Mouse (Mus musculus): ENCODE measurements around the gene Cnst. TPM values are rescaled to one million over a fixed set of nuclear protein-coding genes. Genes with fewer than 3 reads are reported as not detected.
"Not testable (repeated sequence)": the region's sequence is repeated elsewhere in the genome, so short reads cannot be mapped to it uniquely, and the experiment has no call there.

Gene Cnst
- polyA plus RNA-seq (2015; fragmentation: Nextera tagmentation; extraction: Ambion mirVana), result 27.5 and 29.8 TPM in 2 replicates

DNA sequence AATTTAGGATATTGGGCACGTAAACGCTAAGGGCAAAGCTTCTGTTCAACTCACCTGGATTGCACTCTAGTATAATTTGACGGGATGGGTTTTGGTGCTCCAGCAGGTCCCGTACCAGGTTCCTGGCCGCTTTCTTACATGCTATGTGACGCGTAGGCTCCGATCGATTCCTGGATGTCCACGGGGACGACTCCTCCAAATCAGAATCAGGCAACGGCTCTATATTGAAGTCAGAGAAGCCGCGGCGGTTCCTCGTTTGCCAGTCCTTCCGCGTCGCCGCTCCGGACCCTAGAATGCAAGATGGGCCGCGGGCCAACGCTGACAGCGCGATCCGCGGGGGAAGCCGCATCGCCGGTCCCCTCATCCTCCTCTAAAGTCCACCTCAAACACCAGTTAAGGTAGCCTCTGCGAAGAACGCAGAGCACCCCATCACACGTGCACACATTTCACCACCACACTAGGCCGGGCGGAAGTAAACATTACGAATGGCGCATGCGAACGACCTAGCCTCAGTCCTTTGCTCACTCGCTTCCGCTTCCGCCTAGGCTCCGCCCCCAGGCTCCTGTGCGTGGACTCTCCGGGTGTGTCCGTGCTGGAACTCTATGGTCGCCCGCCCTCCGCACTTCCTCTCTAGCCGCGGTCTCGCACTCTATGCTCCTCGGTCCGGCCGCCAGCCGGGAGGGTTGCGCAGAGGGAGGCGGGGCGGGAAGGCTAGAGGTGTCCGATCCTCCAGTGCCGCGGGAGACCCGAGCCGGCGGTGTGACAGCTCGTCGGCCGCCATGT is at the start of gene Cnst, which contains the start of gene Tfb2m:
Gene Cnst, plus strand, starts transcription at position 603 of the 783 bp plus-strand sequence.
Gene Tfb2m, minus strand, starts transcription at position 500 of the 783 bp plus-strand sequence.
- H3K9me3 ChIP-seq (replicated peaks; ENCODE audit: control insufficient read depth, low read length, poor library complexity, severe bottlenecking); H3K27me3 ChIP-seq (ENCODE audit: control insufficient read depth, insufficient read depth, low read depth, low read length); H3K36me3 ChIP-seq (ENCODE audit: control insufficient read depth, insufficient read depth, low read length): not testable (repeated sequence)
- Histone ChIP-seq H3K4me3 (ENCODE audit: low read depth, low read length) (peak within 1 kb of the TSS; percentile 85), H3K27ac (ENCODE audit: low read length) (peak within 1 kb of the TSS; percentile 97), H3K9ac (ENCODE audit: low read depth, low read length) (peak within 1 kb of the TSS; percentile 85), H3K4me2 (ENCODE audit: low read length) (peak within 1 kb of the TSS; percentile 93), H3K4me1 (ENCODE audit: control insufficient read depth, insufficient read depth, low read length) (peaks cover 34% of the 10 kb centered on the region)
- ATAC-seq, result peak; percentile 100
- under 1% methylated on average over 69 of the region's 69 CpGs for WGBS

DNA sequence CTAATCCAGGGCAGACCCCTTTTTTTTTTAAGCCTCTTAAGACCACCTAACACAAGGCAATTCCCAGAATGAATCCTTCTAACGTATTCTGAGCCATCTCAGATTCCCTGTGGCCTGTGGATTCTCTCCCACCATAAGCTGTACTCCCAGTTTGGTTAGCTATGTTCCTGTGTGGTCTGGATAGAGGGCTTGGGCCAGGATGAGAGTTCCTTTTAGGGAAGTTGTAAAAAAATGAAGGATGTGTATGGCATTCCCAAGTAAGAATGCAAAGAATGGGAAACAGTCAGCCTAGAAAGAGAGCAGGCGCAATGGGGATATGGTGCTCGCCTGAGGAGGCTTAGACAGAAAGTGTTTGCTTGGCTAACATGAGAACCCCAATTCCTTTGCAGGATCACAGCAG is 46.9 kb upstream of the Cnst start:
- 83% methylated on average over 3 of the region's 3 CpGs for WGBS
- no peak overlapping the region for H3K4me3 ChIP-seq (ENCODE audit: low read depth, low read length)
- H3K9me3 ChIP-seq (replicated peaks; ENCODE audit: control insufficient read depth, low read length, poor library complexity, severe bottlenecking), result no peaks in the 10 kb centered on the region
- H3K9ac ChIP-seq (ENCODE audit: low read depth, low read length), result no peak overlapping the region
- H3K36me3 ChIP-seq (ENCODE audit: control insufficient read depth, insufficient read depth, low read length), result no peaks in the 10 kb centered on the region
- H3K4me2 ChIP-seq (ENCODE audit: low read length), result no peak overlapping the region
- no peaks in the 10 kb centered on the region for H3K27me3 ChIP-seq (ENCODE audit: control insufficient read depth, insufficient read depth, low read depth, low read length)
- H3K4me1 ChIP-seq (ENCODE audit: control insufficient read depth, insufficient read depth, low read length), result no peaks in the 10 kb centered on the region
- H3K27ac ChIP-seq (ENCODE audit: low read length), result no peak overlapping the region
- ATAC-seq, result no peak

DNA sequence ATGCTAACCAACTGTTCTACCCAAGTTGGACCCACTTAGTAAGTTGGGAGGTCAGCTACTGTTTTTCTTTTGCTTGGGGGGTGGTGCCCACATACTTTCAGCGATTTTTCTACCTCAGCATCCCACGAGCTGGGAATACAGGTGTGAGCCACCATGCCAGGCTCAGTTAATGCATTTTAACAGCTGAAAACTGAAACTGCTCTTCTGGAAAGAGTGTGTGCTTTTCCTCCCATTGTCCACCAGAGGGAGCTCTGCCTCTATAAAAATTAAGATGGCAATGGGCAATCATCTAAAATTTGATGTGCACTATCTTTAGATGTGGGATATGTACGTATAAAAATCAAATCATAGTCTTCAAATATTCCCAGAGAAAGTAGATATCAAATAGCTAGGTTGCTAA is 43.6 kb upstream of the Cnst start:
- Histone ChIP-seq H3K27me3 (ENCODE audit: control insufficient read depth, insufficient read depth, low read depth, low read length) (no peaks in the 10 kb centered on the region), H3K4me2 (ENCODE audit: low read length) (no peak overlapping the region), H3K9ac (ENCODE audit: low read depth, low read length) (no peak overlapping the region), H3K4me3 (ENCODE audit: low read depth, low read length) (no peak overlapping the region), H3K27ac (ENCODE audit: low read length) (no peak overlapping the region), H3K9me3 (replicated peaks; ENCODE audit: control insufficient read depth, low read length, poor library complexity, severe bottlenecking) (no peaks in the 10 kb centered on the region), H3K4me1 (ENCODE audit: control insufficient read depth, insufficient read depth, low read length) (no peaks in the 10 kb centered on the region), H3K36me3 (ENCODE audit: control insufficient read depth, insufficient read depth, low read length) (no peaks in the 10 kb centered on the region)
- 21% methylated on average over 3 of the region's 3 CpGs for WGBS
- no peak for ATAC-seq

- Histone ChIP-seq H3K9me3 (replicated peaks; ENCODE audit: control insufficient read depth, low read length, poor library complexity, severe bottlenecking) (no peaks in the 10 kb centered on the region), H3K27me3 (ENCODE audit: control insufficient read depth, insufficient read depth, low read depth, low read length) (no peaks in the 10 kb centered on the region), H3K36me3 (ENCODE audit: control insufficient read depth, insufficient read depth, low read length) (no peaks in the 10 kb centered on the region), H3K4me1 (ENCODE audit: control insufficient read depth, insufficient read depth, low read length) (no peaks in the 10 kb centered on the region), H3K4me2 (ENCODE audit: low read length) (no peak overlapping the region), H3K27ac (ENCODE audit: low read length) (no peak overlapping the region), H3K9ac (ENCODE audit: low read depth, low read length) (no peak overlapping the region), H3K4me3 (ENCODE audit: low read depth, low read length) (no peak overlapping the region)
- 71% methylated on average over 9 of the region's 9 CpGs for WGBS
- ATAC-seq, result no peak
Measured at GRCm38 (mm10) chr1:179506530-179507315, 39.4 kb upstream of the Cnst start.

DNA sequence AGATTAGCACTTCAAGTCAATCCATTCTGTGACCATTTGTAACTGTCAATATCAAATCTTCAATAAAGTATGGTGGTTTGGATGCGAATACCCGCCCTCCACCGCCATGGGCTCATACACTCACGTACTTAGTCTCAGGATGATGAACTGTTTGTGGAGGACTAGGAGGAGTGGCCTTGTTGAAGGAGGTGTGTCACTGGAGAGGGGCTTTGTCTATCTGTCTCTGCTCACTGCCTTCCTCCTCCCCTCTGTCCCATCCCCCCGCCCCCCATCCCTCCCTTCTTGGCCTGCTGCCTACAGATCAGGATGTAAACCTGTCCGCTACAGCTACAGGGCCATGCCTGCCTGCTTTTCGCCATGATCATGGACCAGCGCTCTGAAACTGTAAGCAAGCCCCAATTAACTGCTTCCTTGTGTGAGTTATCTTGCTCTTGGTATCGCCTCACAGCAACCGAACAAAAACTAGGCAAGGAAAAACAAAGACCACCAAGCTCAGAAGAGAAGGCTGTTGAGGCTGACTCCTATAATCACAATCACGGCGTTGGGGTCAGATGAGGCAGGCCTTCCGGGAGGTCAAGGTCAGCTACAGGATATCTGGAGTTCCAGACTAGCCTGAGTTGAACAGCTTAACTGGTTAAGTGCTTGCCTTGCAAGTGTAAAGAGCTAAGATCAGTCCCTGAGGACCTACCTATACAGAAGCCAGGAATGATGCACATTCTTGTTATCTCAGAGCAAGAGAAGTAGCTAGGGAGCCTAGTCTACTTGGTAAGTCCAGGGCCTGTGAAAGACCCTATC is 35.4 kb upstream of the Cnst start:
- no peaks in the 10 kb centered on the region for H3K36me3 ChIP-seq (ENCODE audit: control insufficient read depth, insufficient read depth, low read length)
- H3K9ac ChIP-seq (ENCODE audit: low read depth, low read length), result no peak overlapping the region
- no peak overlapping the region for H3K4me3 ChIP-seq (ENCODE audit: low read depth, low read length)
- no peaks in the 10 kb centered on the region for H3K4me1 ChIP-seq (ENCODE audit: control insufficient read depth, insufficient read depth, low read length)
- H3K9me3 ChIP-seq (replicated peaks; ENCODE audit: control insufficient read depth, low read length, poor library complexity, severe bottlenecking), result no peaks in the 10 kb centered on the region
- no peak overlapping the region for H3K27ac ChIP-seq (ENCODE audit: low read length)
- no peaks in the 10 kb centered on the region for H3K27me3 ChIP-seq (ENCODE audit: control insufficient read depth, insufficient read depth, low read depth, low read length)
- no peak for ATAC-seq
- 87% methylated on average over 13 of the region's 13 CpGs for WGBS
- H3K4me2 ChIP-seq (ENCODE audit: low read length), result no peak overlapping the region

DNA sequence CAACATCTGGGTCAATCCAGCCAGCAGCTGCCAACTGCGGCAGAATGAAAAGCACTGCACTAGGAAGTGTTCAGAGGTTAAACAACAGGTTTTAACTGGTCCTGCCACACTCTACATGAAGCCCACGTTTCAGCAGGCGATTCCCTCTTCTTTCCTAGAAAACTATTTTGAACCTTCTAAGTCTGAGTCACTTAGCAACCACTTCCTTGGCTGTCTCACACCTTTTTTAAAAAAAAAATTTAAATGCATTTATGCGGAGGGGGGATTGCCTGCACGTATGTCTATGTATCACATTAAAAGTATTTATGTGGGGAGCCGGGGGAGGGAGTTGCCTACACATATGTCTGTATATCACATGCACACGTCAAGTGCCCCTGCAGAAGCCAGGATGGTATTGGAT is 34.3 kb upstream of the Cnst start:
- H3K27ac ChIP-seq (ENCODE audit: low read length), result no peak overlapping the region
- H3K9me3 ChIP-seq (replicated peaks; ENCODE audit: control insufficient read depth, low read length, poor library complexity, severe bottlenecking), result no peaks in the 10 kb centered on the region
- no peak overlapping the region for H3K4me3 ChIP-seq (ENCODE audit: low read depth, low read length)
- ATAC-seq, result no peak
- no peak overlapping the region for H3K9ac ChIP-seq (ENCODE audit: low read depth, low read length)
- H3K27me3 ChIP-seq (ENCODE audit: control insufficient read depth, insufficient read depth, low read depth, low read length), result no peaks in the 10 kb centered on the region
- H3K4me2 ChIP-seq (ENCODE audit: low read length), result no peak overlapping the region
- WGBS, result 89% methylated on average over 7 of the region's 7 CpGs
- peaks cover 7% of the 10 kb centered on the region; the same call in 1 of the 2 replicates for H3K4me1 ChIP-seq (ENCODE audit: control insufficient read depth, insufficient read depth, low read length)
- H3K36me3 ChIP-seq (ENCODE audit: control insufficient read depth, insufficient read depth, low read length), result no peaks in the 10 kb centered on the region

GRCm38 (mm10) chr1:179516941-179517712 is 29.0 kb upstream of the Cnst start:
- under 1% methylated on average over 21 of the region's 21 CpGs for WGBS
- Histone ChIP-seq H3K27ac (ENCODE audit: low read length) (peak overlapping the region; percentile 51; the same call in 1 of the 2 replicates), H3K27me3 (ENCODE audit: control insufficient read depth, insufficient read depth, low read depth, low read length) (no peaks in the 10 kb centered on the region), H3K4me2 (ENCODE audit: low read length) (peak overlapping the region; percentile 93), H3K9ac (ENCODE audit: low read depth, low read length) (peak overlapping the region; percentile 83), H3K4me1 (ENCODE audit: control insufficient read depth, insufficient read depth, low read length) (peaks cover 7% of the 10 kb centered on the region; the same call in 1 of the 2 replicates), H3K36me3 (ENCODE audit: control insufficient read depth, insufficient read depth, low read length) (no peaks in the 10 kb centered on the region), H3K4me3 (ENCODE audit: low read depth, low read length) (peak overlapping the region; percentile 81), H3K9me3 (replicated peaks; ENCODE audit: control insufficient read depth, low read length, poor library complexity, severe bottlenecking) (no peaks in the 10 kb centered on the region)
- peak; percentile 76 for ATAC-seq
